In the genomic region with DNA sequence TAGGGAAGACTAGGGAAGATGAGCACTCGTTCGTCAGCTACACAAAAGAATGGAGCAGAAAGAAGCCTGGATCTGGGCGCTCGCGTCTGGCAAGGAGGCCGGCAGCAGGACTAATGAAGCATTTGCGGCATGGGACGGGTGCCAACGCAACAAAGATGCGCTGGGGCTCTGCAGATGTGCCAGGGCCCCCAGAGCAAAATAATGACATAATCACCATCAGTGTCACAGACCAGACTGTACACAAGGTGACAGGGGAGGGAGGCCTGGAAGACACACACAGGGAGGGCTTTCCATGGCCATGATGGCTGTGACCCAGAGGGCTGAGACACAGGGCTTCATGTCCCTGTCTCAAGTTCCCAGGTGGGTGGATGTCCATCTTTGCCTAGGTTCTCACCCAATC, we compare ENCODE assay signal across 9 mouse cellular contexts. TPM values are rescaled to one million over a fixed set of nuclear protein-coding genes. Genes with fewer than 3 reads are reported as not detected.
DNase-seq lines count a peak whose midpoint lies in the region; ATAC-seq and TF ChIP-seq lines count a peak whose summit lies in the region.
"Had no signal": no experiment of that assay in that cellular context is flagged by ENCODE, and none has a peak within 500 bp of the region (broad histone marks: within the 10 kb centered on the region; RNA-seq: fewer than 3 reads in every experiment).

No protein-coding gene starts in this region.

- H3K4me3 ChIP-seq in hindbrain, embryonic 10.5 days: no peak overlapping the region
- H3K4me3 ChIP-seq in midbrain, postnatal 0 days (ENCODE audit: low read depth, low read length): no peak overlapping the region
- H3K4me3 ChIP-seq in liver, embryonic 11.5 days (ENCODE audit: low read depth, low read length): no peak overlapping the region

- 77% methylated on average over 10 of the region's 10 CpGs for WGBS in hindbrain, embryonic 10.5 days
- 61% methylated on average over 10 of the region's 10 CpGs for WGBS in midbrain, postnatal 0 days
- 92% methylated on average over 10 of the region's 10 CpGs for WGBS in liver, embryonic 11.5 days

- no peak overlapping the region for H3K4me2 ChIP-seq in midbrain, postnatal 0 days (ENCODE audit: low read depth, low read length, poor library complexity, severe bottlenecking)
- H3K4me2 ChIP-seq in liver, embryonic 11.5 days: no peak overlapping the region

- H3K9me3 ChIP-seq in hindbrain, embryonic 10.5 days: no peaks in the 10 kb centered on the region
- H3K9me3 ChIP-seq in midbrain, postnatal 0 days (ENCODE audit: low read length): no peaks in the 10 kb centered on the region
- no peaks in the 10 kb centered on the region for H3K9me3 ChIP-seq in liver, embryonic 11.5 days (ENCODE audit: control insufficient read depth, low read length)

- intact Hi-C loops in left cerebral cortex, postnatal 14 days (cut with DNase I): no loop called here

- no peak overlapping the region for H3K9ac ChIP-seq in midbrain, postnatal 0 days (replicated peaks; ENCODE audit: low read length, poor library complexity, severe bottlenecking)
- H3K9ac ChIP-seq in liver, embryonic 11.5 days (ENCODE audit: low read depth, low read length): no peak overlapping the region

- peak; percentile 8 to 13 for DNase-seq in left cerebral cortex, postnatal 14 days (ENCODE audit: low spot score in 2 of 2)
- no peak for DNase-seq in left cerebral cortex, adult 11 months (ENCODE audit: low spot score)
- peak; percentile 13 for DNase-seq in cerebellum, adult 8-10 months
- DNase-seq in hindbrain, embryonic 10.5 days (ENCODE audit: low spot score): no peak
- peak; percentile 57 for DNase-seq in midbrain, postnatal 0 days (ENCODE audit: low spot score)
- no peak for DNase-seq in kidney, postnatal 10 days
- no peak for DNase-seq in B cell, adult 2 months
- no peak for DNase-seq in liver, embryonic 11.5 days (ENCODE audit: low spot score)

- no peak for TF ChIP-seq CTCF in midbrain, postnatal 0 days (IDR thresholded peaks at IDR 0.05)

- H3K27ac ChIP-seq in hindbrain, embryonic 10.5 days: peak overlapping the region; percentile 88
- no peak overlapping the region for H3K27ac ChIP-seq in midbrain, postnatal 0 days (ENCODE audit: low read depth, low read length)
- H3K27ac ChIP-seq in liver, embryonic 11.5 days (ENCODE audit: low read depth, low read length): no peak overlapping the region

- no peak for ATAC-seq in midbrain, postnatal 0 days (ENCODE audit: low FRiP score)
- no peak for ATAC-seq in liver, embryonic 11.5 days (replicated peaks; ENCODE audit: low FRiP score)

- H3K36me3 ChIP-seq in hindbrain, embryonic 10.5 days: peaks cover 33% of the 10 kb centered on the region
- no peaks in the 10 kb centered on the region for H3K36me3 ChIP-seq in midbrain, postnatal 0 days (ENCODE audit: insufficient read depth, low read length)
- H3K36me3 ChIP-seq in liver, embryonic 11.5 days (ENCODE audit: control insufficient read depth, insufficient read depth, low read length): no peaks in the 10 kb centered on the region

- peaks cover 4% of the 10 kb centered on the region; the same call in 1 of the 2 replicates for H3K27me3 ChIP-seq in hindbrain, embryonic 10.5 days (ENCODE audit: insufficient read depth, poor library complexity, severe bottlenecking)
- no peaks in the 10 kb centered on the region for H3K27me3 ChIP-seq in midbrain, postnatal 0 days (ENCODE audit: insufficient read depth, low read length)
- H3K27me3 ChIP-seq in liver, embryonic 11.5 days (replicated peaks; ENCODE audit: control insufficient read depth, insufficient read depth, low read length): no peaks in the 10 kb centered on the region

- H3K4me1 ChIP-seq in hindbrain, embryonic 10.5 days (replicated peaks): peaks cover 69% of the 10 kb centered on the region
- H3K4me1 ChIP-seq in midbrain, postnatal 0 days (ENCODE audit: insufficient read depth, low read length): no peaks in the 10 kb centered on the region
- no peaks in the 10 kb centered on the region for H3K4me1 ChIP-seq in liver, embryonic 11.5 days (replicated peaks; ENCODE audit: control insufficient read depth, insufficient read depth, low read length)

RNA-seq across cellular contexts. Expression of gene Prox1, which starts 32.6 kb away (rescaled TPM):
- total RNA-seq in left cerebral cortex, postnatal 14 days (2021): 10 to 100 TPM in 1 of 2 experiments, 1 to 10 TPM in 1; 8.0 to 12.4 TPM
- 7.5 and 9.4 TPM in 2 replicates for polyA plus RNA-seq in hindbrain, embryonic 10.5 days (2016; fragmentation: Nextera tagmentation; extraction: Ambion mirVana)
- 11.1 and 16.0 TPM in 2 replicates for total RNA-seq in midbrain, postnatal 0 days (2014; rRNA removed)
- polyA plus RNA-seq in midbrain, postnatal 0 days (2015; fragmentation: Nextera tagmentation; extraction: Ambion mirVana): 6.0 and 11.9 TPM in 2 replicates
- 12.1 and 13.9 TPM in 2 replicates for polyA plus RNA-seq in liver, embryonic 11.5 days (2014; fragmentation: Nextera tagmentation; extraction: Ambion mirVana)
- total RNA-seq: megakaryocyte-erythroid progenitor cell, adult 5-6 weeks had no signal

Comparison
In these comparisons a context has a peak if more than half of its experiments do, and no peak if none do; other contexts are left out.
1. DNase-seq: peak in left cerebral cortex, postnatal 14 days (2 of 2), cerebellum, adult 8-10 months (single experiment) and midbrain, postnatal 0 days (single experiment); none in left cerebral cortex, adult 11 months (single experiment), hindbrain, embryonic 10.5 days (single experiment), kidney, postnatal 10 days (single experiment), B cell, adult 2 months (0 of 2) and liver, embryonic 11.5 days (single experiment).